Mouse (Mus musculus) intestine, postnatal 0 days (tissue): Measurements from ENCODE around the gene Spats2. TPM values are rescaled to one million over a fixed set of nuclear protein-coding genes. Genes with fewer than 3 reads are reported as not detected.

ENCODE experiments used
- ATAC-seq: fragments of 200-750 bp; cut with Nextera tagmentation; 2 replicates; pipeline ENCODE4 v1.8.0; 2017; ENCODE audit warnings: mild to moderate bottlenecking, moderate TSS enrichment, moderate library complexity
- H3K27ac ChIP-seq: fragments of 300-500 bp; sonication (generic); 2 replicates; pipeline ENCODE4 v1.5.1; 2014; ENCODE audit warnings: mild to moderate bottlenecking, low read depth, low read length, moderate library complexity
- H3K27me3 ChIP-seq: fragments of 300-500 bp; sonication (generic); replicated peaks from 2 replicates; pipeline ENCODE4 v1.6.1; 2014; ENCODE audit warnings: low read length, mixed read lengths; ENCODE audit not compliant: control insufficient read depth, insufficient read depth
- H3K36me3 ChIP-seq: fragments of 300-500 bp; sonication (generic); 2 replicates; pipeline ENCODE4 v1.6.1; 2014; ENCODE audit warnings: mild to moderate bottlenecking, moderate library complexity; ENCODE audit not compliant: control insufficient read depth, insufficient read depth
- H3K4me1 ChIP-seq: fragments of 300-500 bp; sonication (generic); replicated peaks from 2 replicates; pipeline ENCODE4 v1.6.1; 2014; ENCODE audit warnings: antibody characterized with exemption, low read length, mixed read lengths; ENCODE audit not compliant: control insufficient read depth, insufficient read depth
- H3K4me2 ChIP-seq: fragments of 300-500 bp; sonication (generic); replicated peaks from 2 replicates; pipeline ENCODE4 v1.6.1; 2014; ENCODE audit warnings: low read depth, mild to moderate bottlenecking, moderate library complexity
- H3K4me3 ChIP-seq: fragments of 300-500 bp; sonication (generic); 2 replicates; pipeline ENCODE4 v1.5.1; 2014; ENCODE audit warnings: low read depth, low read length
- H3K9ac ChIP-seq: fragments of 300-500 bp; sonication (generic); 2 replicates; pipeline ENCODE4 v1.6.1; 2014; ENCODE audit warnings: mild to moderate bottlenecking, low read depth, low read length
- H3K9me3 ChIP-seq: fragments of 300-500 bp; sonication (generic); 2 replicates; pipeline ENCODE4 v1.6.1; 2016; ENCODE audit warnings: mixed run types; ENCODE audit not compliant: control insufficient read depth
- CTCF ChIP-seq: sonication (generic); IDR thresholded peaks from 2 replicates; pipeline ENCODE4 v1.5.1; 2016; ENCODE audit warnings: low read depth, mild to moderate bottlenecking, control low read depth, antibody characterized with exemption, moderate library complexity
- WGBS: fragments of 180-500 bp; shearing (Covaris S2); extraction: QIAGEN DNeasy Blood & Tissue Kit; methylation state at CpG from one replicate; pipeline ENCODE4 v1.1.7; 2014; 5-methylcytosine and 5-hydroxymethylcytosine counted together
- polyA plus RNA-seq: library from polyadenylated mRNA; unstranded; fragments of >200 nt; fragmentation: Nextera tagmentation; extraction: Ambion mirVana; gene quantifications from 2 replicates; pipeline ENCODE4 v1.2.1, GENCODE M21; 2015

Gene Spats2
- polyA plus RNA-seq, 1 experiment from 2014 or later, result 14.3 TPM

- under 1% methylated on average over 33 of the region's 35 CpGs for WGBS
- ATAC-seq, result no peak
- no peaks in the 10 kb centered on the region for H3K36me3 ChIP-seq
Measured at GRCm38 (mm10) chr15:99126816-99127365, 1.2 kb downstream of the Spats2 start.

GRCm38 (mm10) chr15:99127851-99128522 lies 2.3 kb downstream of the Spats2 start:
- no peak for ATAC-seq
- Histone ChIP-seq H3K4me2 (peak overlapping the region; percentile 90; the same call in 1 of the 2 replicates), H3K9me3 (no peaks in the 10 kb centered on the region), H3K27ac (no peak overlapping the region), H3K4me3 (peak overlapping the region; percentile 89; the same call in 1 of the 2 replicates), H3K4me1 (no peaks in the 10 kb centered on the region), H3K9ac (no peak overlapping the region), H3K27me3 (no peaks in the 10 kb centered on the region), H3K36me3 (no peaks in the 10 kb centered on the region)
- 61% methylated on average over 6 of the region's 6 CpGs for WGBS
- no peak for TF ChIP-seq CTCF

More at GRCm38 (mm10) chr15:99126816-99127365, 1.2 kb downstream of the Spats2 start:
- Histone ChIP-seq H3K27ac (peak overlapping the region; percentile 91), H3K9me3 (no peaks in the 10 kb centered on the region), H3K27me3 (no peaks in the 10 kb centered on the region), H3K4me1 (no peaks in the 10 kb centered on the region), H3K4me3 (peak overlapping the region; percentile 89), H3K9ac (peak overlapping the region; percentile 93), H3K4me2 (peak overlapping the region; percentile 90)
- no peak for TF ChIP-seq CTCF

GRCm38 (mm10) chr15:99129441-99129840 lies 3.7 kb downstream of the Spats2 start:
- H3K9ac ChIP-seq, result no peak overlapping the region
- 0 out of 2 replicates have a peak, but pooled peaks cover 4% of the 10 kb centered on the region for H3K36me3 ChIP-seq
- 65% methylated on average over 11 of the region's 11 CpGs for WGBS

GRCm38 (mm10) chr15:99129956-99130910 lies 4.5 kb downstream of the Spats2 start:
- Histone ChIP-seq H3K36me3 (0 out of 2 replicates have a peak, but pooled peaks cover 4% of the 10 kb centered on the region), H3K9me3 (no peaks in the 10 kb centered on the region), H3K27me3 (no peaks in the 10 kb centered on the region), H3K4me1 (no peaks in the 10 kb centered on the region), H3K9ac (no peak overlapping the region), H3K27ac (no peak overlapping the region), H3K4me3 (no peak overlapping the region), H3K4me2 (no peak overlapping the region)
- 64% methylated on average over 22 of the region's 22 CpGs for WGBS
- ATAC-seq, result no peak
- no peak for TF ChIP-seq CTCF

More at GRCm38 (mm10) chr15:99129441-99129840, 3.7 kb downstream of the Spats2 start:
- no peak overlapping the region for H3K27ac ChIP-seq
- TF ChIP-seq CTCF, result no peak
- H3K4me3 ChIP-seq, result no peak overlapping the region
- no peaks in the 10 kb centered on the region for H3K27me3 ChIP-seq
- H3K4me2 ChIP-seq, result no peak overlapping the region
- no peaks in the 10 kb centered on the region for H3K9me3 ChIP-seq
- no peak for ATAC-seq
- H3K4me1 ChIP-seq, result no peaks in the 10 kb centered on the region

GRCm38 (mm10) chr15:99138389-99138788 lies 12.7 kb downstream of the Spats2 start:
- WGBS, result 83% methylated on average over 5 of the region's 5 CpGs
- Histone ChIP-seq H3K27ac (no peak overlapping the region), H3K9ac (no peak overlapping the region), H3K36me3 (0 out of 2 replicates have a peak, but pooled peaks cover 4% of the 10 kb centered on the region), H3K9me3 (no peaks in the 10 kb centered on the region), H3K4me3 (no peak overlapping the region), H3K4me2 (no peak overlapping the region), H3K27me3 (no peaks in the 10 kb centered on the region), H3K4me1 (no peaks in the 10 kb centered on the region)
- no peak for TF ChIP-seq CTCF
- ATAC-seq, result no peak

- Histone ChIP-seq H3K4me1 (no peaks in the 10 kb centered on the region), H3K27ac (no peak overlapping the region), H3K4me3 (no peak overlapping the region), H3K9ac (no peak overlapping the region), H3K9me3 (no peaks in the 10 kb centered on the region), H3K36me3 (no peaks in the 10 kb centered on the region), H3K4me2 (no peak overlapping the region), H3K27me3 (no peaks in the 10 kb centered on the region)
- ATAC-seq, result no peak
- WGBS, result 65% methylated on average over 6 of the region's 6 CpGs
- peak; percentile 81 for TF ChIP-seq CTCF
Measured at GRCm38 (mm10) chr15:99139669-99140068, 14.0 kb downstream of the Spats2 start.
